Mouse (Mus musculus): ENCODE data around the gene Slc28a3.

DNA sequence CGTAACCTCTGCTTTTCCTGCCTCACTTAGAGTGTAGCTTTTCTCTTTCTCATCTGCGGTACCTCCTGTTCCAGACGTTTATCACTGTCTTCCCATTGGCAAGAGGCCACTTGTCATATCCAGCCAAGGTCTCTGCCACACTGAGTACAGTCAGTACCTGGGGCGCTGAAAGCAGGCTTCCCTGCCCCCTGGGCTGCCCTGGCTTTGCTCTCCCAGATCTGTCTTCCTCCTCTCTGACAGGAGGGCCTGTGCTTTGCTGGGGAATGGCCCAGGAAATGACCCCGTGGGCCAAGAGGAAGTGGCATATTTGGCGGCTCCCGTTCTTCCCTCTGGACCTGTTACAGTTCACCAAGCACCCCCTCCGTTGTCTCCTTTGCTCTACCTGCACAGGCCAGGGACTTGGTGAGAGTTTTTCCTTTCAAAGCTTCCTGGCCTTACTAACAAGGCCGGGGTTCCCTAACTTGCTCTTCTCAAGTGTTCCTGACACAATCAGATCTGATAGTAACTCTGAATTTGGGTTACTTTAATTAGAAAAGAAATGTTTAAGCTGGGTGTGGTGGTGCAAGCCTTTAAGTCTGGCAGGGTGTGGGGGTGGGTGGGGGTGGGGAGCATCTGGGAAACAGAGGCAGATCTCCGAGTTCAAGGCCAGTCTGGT lies 9.3 kb downstream of the Slc28a3 start:
- TF ChIP-seq CTCF (IDR thresholded peaks at IDR 0.05; ENCODE audit: low read depth) (no peak), EP300 (IDR thresholded peaks at IDR 0.05; ENCODE audit: low read depth) (no peak)
